Mouse (Mus musculus): ENCODE measurements around the gene Vill.

DNA sequence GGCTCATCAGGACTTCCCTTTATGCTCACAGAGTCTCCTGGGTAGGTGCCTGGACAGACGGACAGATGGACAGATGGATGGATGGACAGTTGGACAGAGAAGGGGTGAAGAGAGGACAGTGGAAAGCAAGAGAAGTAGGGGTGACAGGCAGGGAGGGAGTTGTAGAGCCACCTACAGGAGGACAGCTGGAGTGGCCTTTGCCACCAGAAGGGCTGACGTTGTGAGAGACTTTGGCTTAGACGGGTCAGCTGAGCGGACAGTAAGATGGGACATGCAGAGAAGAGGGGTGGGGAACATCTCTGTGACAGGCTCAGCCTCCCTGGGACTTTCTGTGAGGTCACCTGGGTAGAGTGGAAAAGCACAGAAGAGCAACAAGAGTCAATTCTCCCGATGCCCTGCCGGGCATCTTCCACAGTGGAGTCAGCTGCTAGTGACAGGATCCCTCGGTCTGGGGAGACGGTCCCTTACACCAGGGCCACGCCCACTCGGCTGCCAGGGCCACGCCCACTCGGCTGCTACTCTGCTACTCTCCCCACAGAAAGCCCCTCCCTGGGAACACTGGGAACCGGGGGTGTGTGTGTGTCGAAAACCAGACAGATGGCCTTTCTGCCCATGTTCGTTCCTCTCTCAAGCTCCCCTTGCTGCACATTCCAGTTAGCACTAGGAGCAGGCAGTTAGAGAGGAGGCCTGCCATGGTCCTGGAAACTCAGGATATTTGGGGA is 47.8 kb downstream of the Vill start:
- no peak for TF ChIP-seq CTCF (IDR thresholded peaks at IDR 0.05; ENCODE audit: borderline replicate concordance, control insufficient read depth, extremely low read depth, insufficient read depth, low read length, poor library complexity)
- no peak for TF ChIP-seq POLR2A (IDR thresholded peaks at IDR 0.05; ENCODE audit: control insufficient read depth, extremely low read depth, insufficient read depth, low read length, poor library complexity)

Measured in thymus, adult 2 months (tissue).